Mouse (Mus musculus) liver, embryonic 15.5 days (tissue): ENCODE results near the gene Gramd1b. TPM values are rescaled to one million over a fixed set of nuclear protein-coding genes. Genes with fewer than 3 reads are reported as not detected.

Source experiments
- ATAC-seq: fragments of 200-750 bp; cut with Nextera tagmentation; 2 replicates; pipeline ENCODE4 v1.8.0; 2017; ENCODE audit warnings: moderate number of reproducible peaks, mild to moderate bottlenecking, moderate library complexity; ENCODE audit not compliant: insufficient read depth
- H3K27ac ChIP-seq: fragments of 300-500 bp; sonication (generic); replicated peaks from 2 replicates; pipeline ENCODE4 v1.5.1; 2015; ENCODE audit warnings: mild to moderate bottlenecking, inconsistent platforms
- H3K27me3 ChIP-seq: fragments of 300-500 bp; sonication (generic); 2 replicates; pipeline ENCODE4 v1.6.1; 2015; ENCODE audit warnings: mild to moderate bottlenecking, inconsistent platforms
- H3K36me3 ChIP-seq: fragments of 300-500 bp; sonication (generic); replicated peaks from 2 replicates; pipeline ENCODE4 v1.6.1; 2015; ENCODE audit warnings: moderate library complexity, mild to moderate bottlenecking, inconsistent platforms
- H3K4me1 ChIP-seq: fragments of 300-500 bp; sonication (generic); replicated peaks from 2 replicates; pipeline ENCODE4 v1.6.1; 2015; ENCODE audit warnings: inconsistent platforms
- H3K4me2 ChIP-seq: fragments of 300-500 bp; sonication (generic); 2 replicates; pipeline ENCODE4 v1.6.1; 2015; ENCODE audit warnings: moderate library complexity, mild to moderate bottlenecking, inconsistent platforms
- H3K4me3 ChIP-seq: fragments of 300-500 bp; sonication (generic); replicated peaks from 2 replicates; pipeline ENCODE4 v1.5.1; 2015; ENCODE audit warnings: mild to moderate bottlenecking, inconsistent platforms
- H3K9ac ChIP-seq: fragments of 300-500 bp; sonication (generic); 2 replicates; pipeline ENCODE4 v1.6.1; 2015; ENCODE audit warnings: moderate library complexity, mild to moderate bottlenecking, inconsistent platforms
- H3K9me3 ChIP-seq: fragments of 300-500 bp; sonication (generic); replicated peaks from 2 replicates; pipeline ENCODE4 v1.6.1; 2016; ENCODE audit warnings: inconsistent platforms
- WGBS: fragments of 180-500 bp; shearing (Covaris S2); methylation state at CpG from one replicate; pipeline ENCODE4 v1.1.7; 2015; ENCODE audit warnings: mixed read lengths; ENCODE audit not compliant: insufficient replicate concordance; 5-methylcytosine and 5-hydroxymethylcytosine counted together
- polyA plus RNA-seq: library from polyadenylated mRNA; unstranded; fragments of >200 nt; fragmentation: Nextera tagmentation; extraction: Ambion mirVana; gene quantifications from 2 replicates; pipeline ENCODE4 v1.2.1, GENCODE M21; 2015

Gramd1b gene
- polyA plus RNA-seq, 1 experiment from 2014 or later = 1.2 TPM

DNA sequence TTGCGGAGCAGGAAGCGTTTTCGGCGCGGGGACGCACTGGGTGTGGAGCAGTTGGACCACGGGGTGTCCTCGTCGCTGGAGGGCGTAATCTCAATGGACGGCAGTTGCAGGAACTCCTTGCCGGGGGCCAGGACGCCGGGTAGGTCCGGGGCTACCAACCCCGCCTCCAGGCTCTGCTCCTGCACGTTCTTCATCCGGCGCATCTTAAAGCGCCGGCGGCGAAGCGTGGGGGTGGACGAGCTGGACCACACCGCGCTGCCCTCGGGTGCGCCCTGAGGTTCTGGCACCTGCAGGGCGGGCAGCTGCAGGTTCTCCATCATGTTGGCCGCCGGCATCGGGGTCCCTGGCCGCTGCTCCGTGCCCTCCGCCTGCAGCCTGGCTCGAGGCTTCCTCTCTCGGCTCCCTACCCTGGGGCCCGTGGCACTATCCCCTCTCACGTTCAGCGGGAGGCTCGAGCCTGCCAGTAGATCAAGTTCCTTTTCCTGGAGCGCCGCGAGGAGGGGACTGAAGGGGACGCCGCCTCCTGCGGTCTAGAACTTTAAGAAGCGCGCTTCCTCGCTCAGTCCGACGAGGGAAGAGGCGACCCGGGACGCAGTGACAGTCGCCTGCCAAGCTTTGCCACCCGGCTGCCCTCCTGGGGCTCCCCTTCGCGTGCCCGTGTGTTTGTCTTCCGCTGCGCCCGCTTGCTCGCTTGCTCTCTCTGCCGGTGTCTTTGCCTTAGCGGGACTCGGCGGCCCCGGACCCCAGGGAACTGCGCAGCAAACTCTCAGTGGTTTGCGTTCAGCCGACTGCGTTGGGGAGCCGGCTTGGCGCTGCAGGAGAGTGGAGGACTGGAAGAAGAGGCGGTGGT is 75.6 kb downstream of the Gramd1b start:
- no peaks in the 10 kb centered on the region for H3K9me3 ChIP-seq
- peak overlapping the region; percentile 57 for H3K27ac ChIP-seq
- peak overlapping the region; percentile 58 for H3K4me3 ChIP-seq
- peaks cover 3% of the 10 kb centered on the region for H3K4me1 ChIP-seq
- ATAC-seq = peak; percentile 46; the same call in 1 of the 2 replicates
- H3K9ac ChIP-seq = peak overlapping the region; percentile 25; the same call in 1 of the 2 replicates
- peak overlapping the region; percentile 82 for H3K4me2 ChIP-seq
- peaks cover 18% of the 10 kb centered on the region for H3K27me3 ChIP-seq
- under 1% methylated on average over 77 of the region's 77 CpGs for WGBS
- H3K36me3 ChIP-seq = no peaks in the 10 kb centered on the region

DNA sequence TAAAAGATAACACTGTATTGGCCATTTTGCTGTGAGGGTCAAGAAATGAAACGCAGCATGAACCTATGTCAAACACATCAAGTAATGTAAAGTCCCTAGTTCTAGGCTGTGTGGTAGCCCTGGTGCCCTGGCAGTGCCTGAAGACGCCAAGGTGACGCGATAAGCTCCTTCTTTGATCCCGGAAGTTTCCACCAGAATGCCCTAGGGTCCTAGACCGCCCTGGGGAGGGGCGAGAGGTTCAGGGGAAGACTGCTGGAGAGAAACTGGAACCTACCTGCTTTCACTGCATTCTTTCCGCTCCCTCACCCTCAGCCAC is 76.2 kb downstream of the Gramd1b start:
- Histone ChIP-seq H3K27ac (peak overlapping the region; percentile 57; the same call in 1 of the 2 replicates), H3K9me3 (no peaks in the 10 kb centered on the region), H3K4me3 (peak overlapping the region; percentile 58), H3K4me1 (peaks cover 7% of the 10 kb centered on the region), H3K4me2 (peak overlapping the region; percentile 82), H3K36me3 (no peaks in the 10 kb centered on the region), H3K9ac (no peak overlapping the region), H3K27me3 (peaks cover 18% of the 10 kb centered on the region)
- WGBS = 2% methylated on average over 8 of the region's 8 CpGs
- peak; percentile 32; the same call in 1 of the 2 replicates for ATAC-seq

DNA sequence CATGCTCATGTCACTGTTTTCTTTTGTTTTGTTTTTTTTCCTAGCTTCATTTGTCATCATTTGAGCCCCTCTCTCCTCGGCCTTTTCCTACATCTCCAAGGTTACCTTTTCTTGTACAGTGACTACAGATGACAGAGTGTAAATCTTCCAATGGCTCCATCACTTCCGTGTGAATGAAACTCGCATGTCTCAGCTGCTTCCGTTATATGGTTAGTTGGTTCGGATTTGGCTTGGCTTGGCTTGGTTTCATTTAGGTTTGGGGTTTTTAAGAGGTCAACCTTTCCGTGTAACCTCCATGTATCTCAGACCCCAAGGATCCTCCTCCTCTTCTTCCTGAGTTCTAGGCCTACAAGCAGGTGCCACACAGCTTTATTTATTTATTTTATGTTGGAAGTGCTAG is 77.3 kb downstream of the Gramd1b start:
- ATAC-seq = no peak
- Histone ChIP-seq H3K27me3 (peaks cover 18% of the 10 kb centered on the region), H3K9ac (no peak overlapping the region), H3K4me2 (0 out of 2 replicates have a peak overlapping the region, but pooled peaks have one; percentile 82), H3K27ac (no peak overlapping the region), H3K9me3 (no peaks in the 10 kb centered on the region), H3K4me1 (peaks cover 4% of the 10 kb centered on the region), H3K36me3 (no peaks in the 10 kb centered on the region), H3K4me3 (no peak overlapping the region)
- 71% methylated on average over 6 of the region's 6 CpGs for WGBS

DNA sequence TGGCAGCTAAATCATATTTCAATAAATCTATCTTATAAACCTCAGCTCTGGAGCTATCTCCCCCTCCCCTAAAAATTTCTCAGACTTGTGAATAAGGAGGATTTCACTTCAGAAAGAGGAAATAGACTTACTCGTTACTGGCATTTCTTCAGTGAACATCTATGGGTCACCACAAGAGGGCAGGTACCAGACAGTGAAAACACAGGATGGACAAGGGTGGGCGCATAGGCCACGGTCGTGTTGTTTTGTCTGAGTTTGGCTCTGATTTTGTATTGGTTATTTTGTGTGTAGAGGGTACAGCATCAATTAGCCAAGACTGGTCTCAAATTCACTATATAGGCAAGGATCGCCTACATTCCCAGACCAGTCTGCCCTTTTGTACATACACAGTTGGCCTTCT is 79.0 kb downstream of the Gramd1b start:
- no peak overlapping the region for H3K27ac ChIP-seq
- WGBS = 40% methylated on average over 5 of the region's 5 CpGs
- peaks cover 4% of the 10 kb centered on the region for H3K4me1 ChIP-seq
- H3K4me2 ChIP-seq = no peak overlapping the region
- no peak overlapping the region for H3K4me3 ChIP-seq
- no peaks in the 10 kb centered on the region for H3K36me3 ChIP-seq
- ATAC-seq = no peak
- H3K27me3 ChIP-seq = peaks cover 18% of the 10 kb centered on the region
- H3K9me3 ChIP-seq = no peaks in the 10 kb centered on the region
- H3K9ac ChIP-seq = no peak overlapping the region

DNA sequence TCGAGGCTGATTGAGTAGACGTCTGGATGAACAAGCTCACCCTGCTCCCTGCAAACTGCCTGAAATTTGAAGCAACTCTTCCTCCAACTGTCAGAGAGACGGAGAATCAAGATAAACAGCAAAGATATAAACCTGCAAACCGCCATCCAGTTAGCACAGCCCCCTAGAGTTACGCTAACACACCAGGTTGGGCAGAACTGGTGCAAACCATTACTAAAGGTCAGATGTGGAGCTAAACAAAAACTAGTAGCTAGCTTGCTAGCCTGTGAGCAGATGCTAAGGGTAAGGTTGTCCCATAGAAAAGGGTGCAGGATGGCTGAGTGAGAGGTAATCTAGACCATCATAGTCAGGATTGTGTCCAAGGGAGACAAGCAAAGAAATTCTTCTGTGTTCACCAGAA is 80.4 kb downstream of the Gramd1b start:
- H3K9me3 ChIP-seq = no peaks in the 10 kb centered on the region
- WGBS = 25% methylated on average over 5 of the region's 5 CpGs
- H3K4me1 ChIP-seq = peaks cover 4% of the 10 kb centered on the region; the same call in 1 of the 2 replicates
- H3K4me3 ChIP-seq = no peak overlapping the region
- ATAC-seq = no peak
- H3K4me2 ChIP-seq = no peak overlapping the region
- peaks cover 11% of the 10 kb centered on the region for H3K27me3 ChIP-seq
- H3K9ac ChIP-seq = no peak overlapping the region
- H3K36me3 ChIP-seq = no peaks in the 10 kb centered on the region
- no peak overlapping the region for H3K27ac ChIP-seq

DNA sequence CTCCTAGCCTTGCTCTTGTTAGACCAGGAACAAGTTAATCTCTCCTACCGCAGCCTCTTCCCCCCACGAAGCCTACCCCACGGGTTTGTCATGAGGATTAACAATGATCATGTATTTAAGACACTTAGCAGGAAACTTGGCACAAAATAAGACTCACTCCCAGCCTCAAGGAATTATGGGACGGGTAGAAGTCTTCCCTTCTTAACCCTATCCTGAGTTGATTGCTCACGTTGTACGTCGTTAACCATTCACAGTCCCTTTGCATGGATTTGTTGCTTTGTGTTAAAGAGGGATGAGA is 80.8 kb downstream of the Gramd1b start:
- Histone ChIP-seq H3K27ac (no peak overlapping the region), H3K36me3 (no peaks in the 10 kb centered on the region), H3K4me1 (peaks cover 4% of the 10 kb centered on the region; the same call in 1 of the 2 replicates), H3K9me3 (no peaks in the 10 kb centered on the region), H3K27me3 (peaks cover 7% of the 10 kb centered on the region), H3K9ac (no peak overlapping the region), H3K4me2 (no peak overlapping the region), H3K4me3 (no peak overlapping the region)
- no peak for ATAC-seq
- 43% methylated on average over 7 of the region's 7 CpGs for WGBS

DNA sequence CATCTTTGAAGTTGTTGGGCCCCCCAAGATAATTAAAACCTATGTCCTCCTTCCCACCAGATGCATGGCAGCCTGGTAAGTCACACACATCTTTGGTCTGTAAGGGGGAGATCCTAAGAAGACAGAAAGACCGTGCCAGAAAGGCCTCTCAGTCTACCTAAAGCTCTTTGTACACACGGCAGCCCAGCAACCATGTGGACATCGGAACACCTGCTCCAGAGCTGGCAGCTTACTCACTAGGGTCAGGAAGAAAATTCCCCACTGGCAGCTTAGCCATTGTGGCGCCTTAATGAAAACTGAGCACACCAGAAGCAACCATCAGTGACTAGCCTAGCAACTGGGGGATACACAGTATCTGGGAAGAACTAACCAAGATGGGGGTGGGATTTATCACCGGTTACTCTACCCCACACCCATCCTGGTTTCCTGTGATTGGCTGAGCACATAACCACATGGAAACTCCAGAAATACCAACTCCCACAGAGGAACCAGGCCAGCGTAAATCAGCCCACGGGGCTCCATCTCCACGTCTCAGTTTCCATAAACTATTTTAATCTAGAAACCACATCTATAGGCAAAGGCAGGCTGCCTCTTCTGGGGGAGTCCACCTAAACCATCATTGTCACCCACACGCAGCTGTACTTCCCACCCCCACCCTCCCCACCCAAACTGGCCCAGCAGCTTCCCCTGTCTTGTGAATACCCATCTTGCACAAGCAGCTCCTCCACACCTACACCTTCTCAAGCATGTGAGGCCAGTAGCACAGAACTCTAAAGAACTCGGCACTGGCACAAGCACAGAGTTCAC is 81.4 kb downstream of the Gramd1b start:
- ATAC-seq = no peak

DNA sequence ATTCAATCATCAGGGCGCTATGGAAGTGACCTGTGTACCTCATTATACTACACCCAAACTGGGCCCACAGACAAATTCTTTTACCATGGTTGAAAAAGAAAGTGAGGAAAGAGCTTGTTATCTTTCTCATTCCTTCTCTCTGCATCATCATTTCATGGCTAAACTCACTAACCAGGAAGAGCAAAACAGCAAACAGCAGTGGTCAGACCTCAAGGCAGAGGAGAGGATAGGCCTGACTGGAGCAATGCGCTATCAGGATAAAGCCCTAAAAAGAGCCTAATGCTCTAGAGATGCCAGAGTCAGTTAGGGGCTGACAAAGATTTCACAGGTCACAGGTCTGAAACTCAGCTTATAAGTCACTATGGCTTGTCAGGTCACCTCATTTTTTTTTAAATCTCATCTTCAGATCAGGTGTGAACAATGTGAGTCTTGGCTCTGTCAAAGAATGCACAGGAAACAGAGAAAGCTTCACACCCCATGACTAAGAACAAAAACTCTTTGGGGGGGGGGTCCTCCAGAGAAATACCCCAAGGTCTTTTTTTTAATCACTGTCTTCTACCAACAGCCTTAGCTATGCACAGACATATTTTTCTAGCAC is 82.4 kb downstream of the Gramd1b start:
- no peak overlapping the region for H3K9ac ChIP-seq
- H3K36me3 ChIP-seq = no peaks in the 10 kb centered on the region
- no peak overlapping the region for H3K4me2 ChIP-seq
- whole genome bisulfite sequencing = 80% methylated on average over 2 of the region's 2 CpGs
- 0 out of 2 replicates have a peak, but pooled peaks cover 4% of the 10 kb centered on the region for H3K4me1 ChIP-seq
- no peaks in the 10 kb centered on the region for H3K9me3 ChIP-seq
- H3K27me3 ChIP-seq = no peaks in the 10 kb centered on the region
- no peak for ATAC-seq
- H3K27ac ChIP-seq = no peak overlapping the region
- no peak overlapping the region for H3K4me3 ChIP-seq

More for the DNA sequence above, 81.4 kb downstream of the Gramd1b start:
- no peaks in the 10 kb centered on the region for H3K36me3 ChIP-seq
- H3K9me3 ChIP-seq = no peaks in the 10 kb centered on the region
- no peak overlapping the region for H3K4me2 ChIP-seq
- no peak overlapping the region for H3K9ac ChIP-seq
- H3K27ac ChIP-seq = no peak overlapping the region
- WGBS = 37% methylated on average over 10 of the region's 10 CpGs
- 0 out of 2 replicates have a peak, but pooled peaks cover 1% of the 10 kb centered on the region for H3K27me3 ChIP-seq
- no peak overlapping the region for H3K4me3 ChIP-seq
- peaks cover 4% of the 10 kb centered on the region; the same call in 1 of the 2 replicates for H3K4me1 ChIP-seq

DNA sequence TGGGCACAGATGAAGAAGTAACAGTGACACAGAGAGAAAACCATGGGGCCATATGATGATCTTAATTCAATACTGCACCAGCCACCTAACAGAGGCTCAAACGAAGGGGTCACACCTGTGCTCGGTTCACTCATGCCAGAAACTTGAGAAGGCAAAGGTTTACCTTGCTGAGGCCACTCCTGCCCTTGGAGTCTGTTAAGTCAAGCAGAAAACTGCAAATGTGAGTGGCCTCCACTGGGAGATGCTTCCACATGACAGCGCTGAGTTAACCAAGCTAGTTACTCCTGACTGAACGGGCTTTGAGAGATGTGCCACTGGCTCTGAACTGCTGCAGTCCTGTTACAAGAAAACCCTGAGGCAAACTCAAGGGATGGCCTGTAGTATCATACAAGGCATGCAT is 83.9 kb downstream of the Gramd1b start:
- ATAC-seq = no peak
- no peak overlapping the region for H3K4me3 ChIP-seq
- 0 out of 2 replicates have a peak, but pooled peaks cover 4% of the 10 kb centered on the region for H3K4me1 ChIP-seq
- H3K27me3 ChIP-seq = no peaks in the 10 kb centered on the region
- 59% methylated on average over 4 of the region's 4 CpGs for WGBS
- H3K4me2 ChIP-seq = no peak overlapping the region
- H3K36me3 ChIP-seq = no peaks in the 10 kb centered on the region
- no peak overlapping the region for H3K9ac ChIP-seq
- no peak overlapping the region for H3K27ac ChIP-seq
- no peaks in the 10 kb centered on the region for H3K9me3 ChIP-seq

DNA sequence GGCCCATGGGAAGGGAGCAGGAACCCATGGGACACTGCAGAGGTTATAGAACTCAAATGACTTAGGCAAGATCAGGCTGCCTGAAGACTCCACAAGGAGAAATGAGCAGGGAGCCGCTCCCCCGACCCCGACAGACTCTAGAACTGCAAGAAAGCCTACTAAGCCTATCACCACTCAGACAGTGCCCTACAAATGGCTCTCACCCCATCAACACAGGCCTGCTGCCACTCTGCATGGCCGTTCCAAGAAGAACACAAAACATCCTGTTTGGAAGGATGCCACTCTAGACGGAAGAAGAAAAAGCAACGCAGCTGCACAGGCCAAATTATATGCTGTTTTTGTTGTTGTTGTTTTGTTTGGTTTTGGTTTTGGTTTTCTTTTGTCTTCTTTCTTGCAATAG is 86.2 kb downstream of the Gramd1b start:
- WGBS = 70% methylated on average over 6 of the region's 6 CpGs
- no peak for ATAC-seq

DNA sequence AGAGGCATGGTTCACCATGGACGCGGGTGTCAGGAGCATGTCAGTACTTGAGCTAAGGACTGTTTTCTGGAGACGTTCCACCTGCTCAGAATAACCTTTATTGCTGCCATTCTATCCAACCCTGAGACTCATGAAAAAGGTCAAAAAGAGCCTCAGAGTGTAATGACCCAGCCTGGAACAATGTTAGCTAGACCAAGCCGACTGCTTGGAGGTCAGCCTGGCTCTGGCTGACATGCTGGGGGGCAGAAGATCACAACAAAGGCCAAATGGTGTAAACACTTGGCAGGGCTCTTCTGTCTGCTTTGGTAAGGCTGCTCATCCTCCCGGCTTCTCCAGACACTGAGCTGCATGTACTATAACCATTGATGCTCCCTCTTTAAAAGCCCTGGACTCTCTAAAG is 88.4 kb downstream of the Gramd1b start:
- WGBS = 60% methylated on average over 5 of the region's 5 CpGs
- Histone ChIP-seq H3K9ac (no peak overlapping the region), H3K9me3 (no peaks in the 10 kb centered on the region), H3K36me3 (no peaks in the 10 kb centered on the region), H3K4me2 (no peak overlapping the region), H3K4me1 (no peaks in the 10 kb centered on the region), H3K4me3 (no peak overlapping the region), H3K27me3 (no peaks in the 10 kb centered on the region), H3K27ac (no peak overlapping the region)
- no peak for ATAC-seq

More for the DNA sequence above, 86.2 kb downstream of the Gramd1b start:
- no peaks in the 10 kb centered on the region for H3K27me3 ChIP-seq
- H3K4me1 ChIP-seq = no peaks in the 10 kb centered on the region
- H3K4me2 ChIP-seq = no peak overlapping the region
- no peaks in the 10 kb centered on the region for H3K36me3 ChIP-seq
- H3K4me3 ChIP-seq = no peak overlapping the region
- no peak overlapping the region for H3K27ac ChIP-seq
- no peak overlapping the region for H3K9ac ChIP-seq
- no peaks in the 10 kb centered on the region for H3K9me3 ChIP-seq
